Mouse (Mus musculus): ENCODE measurements around the gene Tnfrsf25. TPM values are rescaled to one million over a fixed set of nuclear protein-coding genes. Genes with fewer than 3 reads are reported as not detected.

The Tnfrsf25 gene
- polyA plus RNA-seq, 1 experiment: 4.0 TPM

DNA sequence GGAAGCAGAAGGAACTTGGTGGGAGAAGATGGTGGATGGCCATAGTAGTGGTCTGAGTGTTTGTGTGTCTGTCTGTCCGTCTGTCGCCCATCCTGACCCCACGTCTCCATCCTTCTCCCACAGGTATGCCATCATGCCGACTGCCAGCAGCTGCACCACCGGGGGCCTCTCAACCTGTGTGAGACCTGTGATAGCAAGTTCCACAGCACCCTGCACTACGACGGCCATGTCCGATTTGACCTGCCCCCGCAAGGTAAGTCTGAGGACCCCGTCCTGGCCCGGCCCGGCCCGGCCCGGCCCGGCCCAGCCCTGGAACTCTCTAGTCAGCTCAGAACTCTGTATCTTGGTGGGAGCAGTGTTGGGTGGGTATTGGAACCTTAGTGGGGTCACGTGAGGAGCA lies 13.8 kb upstream of the Tnfrsf25 start:
- no peak overlapping the region for H3K4me3 ChIP-seq
- TF ChIP-seq CEBPB (IDR thresholded peaks at IDR 0.05; ENCODE audit: insufficient read depth, poor library complexity, severe bottlenecking) (no peak), POLR2AphosphoS2 (IDR thresholded peaks at IDR 0.05; ENCODE audit: insufficient read length, low read depth) (no peak), MYOD1 (IDR thresholded peaks at IDR 0.05; ENCODE audit: control insufficient read depth in 1 of 3, insufficient read length in 2 of 3, low read depth in 2 of 3) (no peak), USF1 (IDR thresholded peaks at IDR 0.05; ENCODE audit: low read depth) (no peak), E2F4 (IDR thresholded peaks at IDR 0.05; ENCODE audit: insufficient read depth) (no peak), MAX (IDR thresholded peaks at IDR 0.05; ENCODE audit: low read depth) (no peak), MYOG (IDR thresholded peaks at IDR 0.05; ENCODE audit: control insufficient read depth in 1 of 3, insufficient read depth in 1 of 3, insufficient read length in 2 of 3, low read depth in 2 of 3) (no peak), TCF3 (IDR thresholded peaks at IDR 0.05; ENCODE audit: insufficient read length, low read depth) (no peak), TCF12 (IDR thresholded peaks at IDR 0.05; ENCODE audit: insufficient read depth, poor library complexity, severe bottlenecking) (no peak), POLR2A (IDR thresholded peaks at IDR 0.05; ENCODE audit: insufficient read length, low read depth) (no peak), REST (IDR thresholded peaks at IDR 0.05; ENCODE audit: insufficient read depth, insufficient read length) (no peak), SRF (IDR thresholded peaks at IDR 0.05; ENCODE audit: control insufficient read depth, insufficient read length, low read depth) (no peak)
- H3K27me3 ChIP-seq (ENCODE audit: control insufficient read depth, insufficient read depth, insufficient read length): no peaks in the 10 kb centered on the region
- no peak overlapping the region for H3ac ChIP-seq (ENCODE audit: control insufficient read depth, insufficient read length)
- H3K36me3 ChIP-seq (ENCODE audit: control insufficient read depth, insufficient read depth): peaks cover 21% of the 10 kb centered on the region
- peak overlapping the region; percentile 77 for H3K4me2 ChIP-seq (ENCODE audit: low read depth)
- peaks cover 18% of the 10 kb centered on the region for H3K79me2 ChIP-seq (ENCODE audit: control insufficient read depth, insufficient read depth)

- H3ac ChIP-seq (ENCODE audit: control insufficient read depth, insufficient read length): no peak overlapping the region
- no peaks in the 10 kb centered on the region for H3K27me3 ChIP-seq (ENCODE audit: control insufficient read depth, insufficient read depth, insufficient read length)
- no peak overlapping the region for H3K4me2 ChIP-seq (ENCODE audit: low read depth)
- TF ChIP-seq REST (IDR thresholded peaks at IDR 0.05; ENCODE audit: insufficient read depth, insufficient read length): no peak
- peak; percentile 7 for TF ChIP-seq SRF (IDR thresholded peaks at IDR 0.05; ENCODE audit: control insufficient read depth, insufficient read length, low read depth)
- H3K4me3 ChIP-seq: no peak overlapping the region
- peaks cover 23% of the 10 kb centered on the region for H3K36me3 ChIP-seq (ENCODE audit: control insufficient read depth, insufficient read depth)
- peaks cover 8% of the 10 kb centered on the region for H3K79me2 ChIP-seq (ENCODE audit: control insufficient read depth, insufficient read depth)
These were observed 12.7 kb upstream of the Tnfrsf25 start for GRCm38 (mm10) chr4:152103025-152103424.

DNA sequence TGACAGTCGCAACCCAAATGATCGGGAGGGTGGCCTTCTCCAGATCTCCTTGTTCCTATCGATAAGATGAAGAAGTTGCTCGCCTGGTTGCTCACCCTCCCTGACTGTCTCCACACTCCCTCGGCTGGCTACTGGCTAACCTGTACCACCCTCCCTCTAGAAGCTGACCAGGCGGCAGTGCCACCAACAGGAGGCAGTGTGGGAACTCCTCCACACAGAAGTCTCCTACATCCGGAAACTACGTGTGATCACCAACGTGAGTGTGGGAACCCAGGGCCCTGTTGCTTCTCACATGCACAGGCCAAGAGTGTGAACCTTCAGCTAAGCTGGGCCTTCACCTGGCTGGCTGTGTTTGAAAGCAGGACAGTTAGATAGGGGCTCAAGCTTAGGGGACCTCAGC lies 9.0 kb upstream of the Tnfrsf25 start:
- Histone ChIP-seq H3K36me3 (ENCODE audit: control insufficient read depth, insufficient read depth) (peaks cover 44% of the 10 kb centered on the region), H3K79me2 (ENCODE audit: control insufficient read depth, insufficient read depth) (peaks cover 5% of the 10 kb centered on the region), H3ac (ENCODE audit: control insufficient read depth, insufficient read length) (no peak overlapping the region), H3K4me2 (ENCODE audit: low read depth) (no peak overlapping the region), H3K4me3 (no peak overlapping the region), H3K27me3 (ENCODE audit: control insufficient read depth, insufficient read depth, insufficient read length) (no peaks in the 10 kb centered on the region)
- TF ChIP-seq MYOG (IDR thresholded peaks at IDR 0.05; ENCODE audit: control insufficient read depth in 1 of 3, insufficient read depth in 1 of 3, insufficient read length in 2 of 3, low read depth in 2 of 3): no peak
- TF ChIP-seq USF1 (IDR thresholded peaks at IDR 0.05; ENCODE audit: low read depth): no peak
- TF ChIP-seq TCF3 (IDR thresholded peaks at IDR 0.05; ENCODE audit: insufficient read length, low read depth): no peak
- no peak for TF ChIP-seq CEBPB (IDR thresholded peaks at IDR 0.05; ENCODE audit: insufficient read depth, poor library complexity, severe bottlenecking)
- TF ChIP-seq MYOD1 (IDR thresholded peaks at IDR 0.05; ENCODE audit: control insufficient read depth in 1 of 3, insufficient read length in 2 of 3, low read depth in 2 of 3): no peak
- TF ChIP-seq MAX (IDR thresholded peaks at IDR 0.05; ENCODE audit: low read depth): no peak
- no peak for TF ChIP-seq TCF12 (IDR thresholded peaks at IDR 0.05; ENCODE audit: insufficient read depth, poor library complexity, severe bottlenecking)
- TF ChIP-seq REST (IDR thresholded peaks at IDR 0.05; ENCODE audit: insufficient read depth, insufficient read length): no peak
- no peak for TF ChIP-seq SRF (IDR thresholded peaks at IDR 0.05; ENCODE audit: control insufficient read depth, insufficient read length, low read depth)
- no peak for TF ChIP-seq POLR2AphosphoS2 (IDR thresholded peaks at IDR 0.05; ENCODE audit: insufficient read length, low read depth)
- no peak for TF ChIP-seq POLR2A (IDR thresholded peaks at IDR 0.05; ENCODE audit: insufficient read length, low read depth)
- no peak for TF ChIP-seq E2F4 (IDR thresholded peaks at IDR 0.05; ENCODE audit: insufficient read depth)

DNA sequence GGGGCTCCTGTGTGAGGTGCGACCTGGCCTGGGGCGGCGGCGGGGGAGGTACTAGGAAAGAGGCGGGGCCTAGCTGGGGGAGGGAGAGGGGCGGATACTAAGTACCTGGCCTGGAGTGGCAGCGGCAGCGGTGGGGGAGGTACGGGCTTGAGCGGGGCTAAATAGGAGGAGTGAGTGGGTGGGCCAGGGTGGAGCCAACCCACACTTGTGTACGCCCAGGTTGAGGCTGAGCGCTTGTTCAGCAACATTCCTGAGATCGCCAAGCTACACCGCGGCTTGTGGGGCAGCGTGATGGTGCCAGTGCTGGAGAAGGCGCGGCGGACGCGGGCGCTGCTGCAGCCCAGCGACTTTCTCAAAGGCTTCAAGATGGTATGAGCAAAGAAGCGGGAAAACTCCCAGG lies 8.2 kb upstream of the Tnfrsf25 start:
- H3K79me2 ChIP-seq (ENCODE audit: control insufficient read depth, insufficient read depth): peaks cover 5% of the 10 kb centered on the region
- peaks cover 44% of the 10 kb centered on the region for H3K36me3 ChIP-seq (ENCODE audit: control insufficient read depth, insufficient read depth)
- peak; percentile 22 for TF ChIP-seq POLR2A (IDR thresholded peaks at IDR 0.05; ENCODE audit: insufficient read length, low read depth)
- no peak for TF ChIP-seq MAX (IDR thresholded peaks at IDR 0.05; ENCODE audit: low read depth)
- no peak overlapping the region for H3K4me2 ChIP-seq (ENCODE audit: low read depth)
- H3ac ChIP-seq (ENCODE audit: control insufficient read depth, insufficient read length): no peak overlapping the region
- H3K27me3 ChIP-seq (ENCODE audit: control insufficient read depth, insufficient read depth, insufficient read length): no peaks in the 10 kb centered on the region
- H3K4me3 ChIP-seq: no peak overlapping the region

DNA sequence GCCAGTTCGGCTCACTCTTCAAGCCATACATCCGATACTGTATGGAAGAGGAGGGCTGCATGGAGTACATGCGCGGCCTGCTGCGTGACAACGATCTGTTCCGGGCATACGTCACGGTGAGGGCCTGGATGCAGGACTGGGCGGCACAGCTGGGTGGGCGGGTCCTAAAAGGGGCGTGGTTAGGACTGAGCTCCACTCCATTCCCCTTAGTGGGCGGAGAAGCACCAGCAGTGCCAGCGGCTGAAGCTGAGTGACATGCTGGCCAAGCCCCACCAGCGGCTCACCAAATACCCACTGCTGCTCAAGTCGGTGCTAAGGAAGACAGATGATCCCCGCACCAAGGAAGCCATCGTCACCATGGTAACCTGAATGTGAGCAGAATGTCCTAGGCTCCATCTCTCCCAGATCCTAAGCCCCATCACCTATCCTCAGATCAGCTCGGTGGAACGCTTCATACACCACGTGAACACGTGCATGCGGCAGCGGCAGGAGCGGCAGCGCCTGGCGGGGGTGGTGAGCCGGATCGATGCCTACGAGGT lies 7.7 kb upstream of the Tnfrsf25 start:
- H3K36me3 ChIP-seq (ENCODE audit: control insufficient read depth, insufficient read depth): peaks cover 44% of the 10 kb centered on the region
- no peaks in the 10 kb centered on the region for H3K27me3 ChIP-seq (ENCODE audit: control insufficient read depth, insufficient read depth, insufficient read length)
- TF ChIP-seq SRF (IDR thresholded peaks at IDR 0.05; ENCODE audit: control insufficient read depth, insufficient read length, low read depth): no peak
- TF ChIP-seq POLR2A (IDR thresholded peaks at IDR 0.05; ENCODE audit: insufficient read length, low read depth): peak; percentile 13
- TF ChIP-seq MYOG (IDR thresholded peaks at IDR 0.05; ENCODE audit: control insufficient read depth in 1 of 3, insufficient read depth in 1 of 3, insufficient read length in 2 of 3, low read depth in 2 of 3): peak in 1 of 3 experiments; percentile 2
- no peak for TF ChIP-seq TCF3 (IDR thresholded peaks at IDR 0.05; ENCODE audit: insufficient read length, low read depth)
- no peak for TF ChIP-seq TCF12 (IDR thresholded peaks at IDR 0.05; ENCODE audit: insufficient read depth, poor library complexity, severe bottlenecking)
- no peak for TF ChIP-seq CEBPB (IDR thresholded peaks at IDR 0.05; ENCODE audit: insufficient read depth, poor library complexity, severe bottlenecking)
- no peak for TF ChIP-seq POLR2AphosphoS2 (IDR thresholded peaks at IDR 0.05; ENCODE audit: insufficient read length, low read depth)
- TF ChIP-seq USF1 (IDR thresholded peaks at IDR 0.05; ENCODE audit: low read depth): no peak
- TF ChIP-seq MAX (IDR thresholded peaks at IDR 0.05; ENCODE audit: low read depth): no peak
- no peak for TF ChIP-seq E2F4 (IDR thresholded peaks at IDR 0.05; ENCODE audit: insufficient read depth)
- no peak for TF ChIP-seq REST (IDR thresholded peaks at IDR 0.05; ENCODE audit: insufficient read depth, insufficient read length)
- peak in 1 of 3 experiments; percentile 16 for TF ChIP-seq MYOD1 (IDR thresholded peaks at IDR 0.05; ENCODE audit: control insufficient read depth in 1 of 3, insufficient read length in 2 of 3, low read depth in 2 of 3)
- H3ac ChIP-seq (ENCODE audit: control insufficient read depth, insufficient read length): no peak overlapping the region
- H3K4me3 ChIP-seq: no peak overlapping the region
- H3K79me2 ChIP-seq (ENCODE audit: control insufficient read depth, insufficient read depth): peaks cover 5% of the 10 kb centered on the region
- no peak overlapping the region for H3K4me2 ChIP-seq (ENCODE audit: low read depth)

Measured in myocyte (in vitro differentiated cells).